ENCODE assay signal across 8 mouse cellular contexts in the genomic region with DNA sequence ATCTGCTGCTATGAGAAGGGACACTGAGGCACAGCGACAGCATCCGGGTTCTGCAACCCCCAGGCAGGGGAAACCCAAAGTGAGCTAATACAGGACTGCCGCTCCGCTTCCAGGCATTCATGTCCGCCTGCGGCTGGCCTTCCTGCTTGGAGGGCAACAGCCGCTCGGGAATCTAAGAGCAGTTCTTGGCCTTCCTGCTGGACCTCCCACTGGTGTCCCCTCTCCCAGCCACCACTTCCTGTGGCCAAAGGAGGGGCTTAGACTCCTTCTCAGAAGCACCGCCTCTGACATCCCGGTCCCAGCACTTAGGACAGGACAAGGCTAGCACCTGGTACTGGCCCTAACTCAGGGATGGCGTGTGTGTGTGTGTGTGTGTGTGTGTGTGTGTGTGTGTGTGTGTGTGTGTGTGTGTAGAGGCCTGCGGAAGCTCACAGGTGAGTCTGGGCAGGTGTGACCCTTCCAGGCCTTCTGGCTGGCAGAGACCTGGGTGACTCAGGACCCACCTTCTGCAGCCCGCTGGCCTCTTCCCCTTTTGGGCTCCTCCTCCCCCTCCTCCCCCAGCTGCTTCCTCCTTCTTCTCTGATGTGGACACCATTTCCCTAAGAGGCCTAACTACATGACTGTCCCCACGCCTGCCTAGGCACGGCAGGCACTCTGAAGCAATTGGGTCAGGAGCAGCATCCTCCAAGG. TPM values are rescaled to one million over a fixed set of nuclear protein-coding genes. Genes with fewer than 3 reads are reported as not detected.
DNase-seq lines count a peak whose midpoint lies in the region; ATAC-seq and TF ChIP-seq lines count a peak whose summit lies in the region.

No protein-coding gene starts in this region.

- no peak for TF ChIP-seq CTCF in testis, adult 2 months (IDR thresholded peaks at IDR 0.05; ENCODE audit: control insufficient read depth, insufficient read depth, insufficient replicate concordance, low read depth, low read length)
- no peak for TF ChIP-seq CTCF in forebrain, postnatal 0 days (IDR thresholded peaks at IDR 0.05; ENCODE audit: low read depth)
- no peak for TF ChIP-seq CTCF in liver, postnatal 0 days (IDR thresholded peaks at IDR 0.05; ENCODE audit: low read depth)

- peak overlapping the region; percentile 34; the same call in 1 of the 2 replicates for H3K4me2 ChIP-seq in forebrain, postnatal 0 days (ENCODE audit: low read depth)
- peak overlapping the region; percentile 39 for H3K4me2 ChIP-seq in intestine, embryonic 16.5 days (ENCODE audit: low read depth, low read length)
- peak overlapping the region; percentile 42 for H3K4me2 ChIP-seq in liver, postnatal 0 days (ENCODE audit: low read depth, low read length)

- DNase-seq in testis, postnatal 14 days (ENCODE audit: low spot score), result no peak
- DNase-seq in forebrain, postnatal 0 days, result no peak
- peak; percentile 75 for DNase-seq in liver, postnatal 0 days
- DNase-seq in spleen, postnatal 14 days (ENCODE audit: low spot score in 2 of 2), result peak; percentile 34 to 56
- no peak for DNase-seq in ovary, adult 18-20 months (ENCODE audit: low spot score)
- DNase-seq in layer of hippocampus, postnatal 14 days (ENCODE audit: low spot score in 2 of 2), result no peak

- peak overlapping the region; percentile 49 for H3K27ac ChIP-seq in testis, adult 2 months (ENCODE audit: control insufficient read depth, insufficient read depth, low read depth, low read length)
- peak overlapping the region; percentile 90 for H3K27ac ChIP-seq in forebrain, postnatal 0 days (ENCODE audit: low read depth, low read length)
- H3K27ac ChIP-seq in intestine, embryonic 16.5 days (ENCODE audit: low read length), result peak overlapping the region; percentile 84
- H3K27ac ChIP-seq in liver, postnatal 0 days (ENCODE audit: low read depth), result peak overlapping the region; percentile 85

- no peaks in the 10 kb centered on the region for H3K9me3 ChIP-seq in forebrain, postnatal 0 days (ENCODE audit: low read length)
- no peaks in the 10 kb centered on the region for H3K9me3 ChIP-seq in intestine, embryonic 16.5 days (ENCODE audit: control insufficient read depth, low read length)
- no peaks in the 10 kb centered on the region for H3K9me3 ChIP-seq in liver, postnatal 0 days (ENCODE audit: low read length)

- H3K27me3 ChIP-seq in testis, adult 2 months (ENCODE audit: control insufficient read depth, insufficient read depth, low read length), result no peaks in the 10 kb centered on the region
- no peaks in the 10 kb centered on the region for H3K27me3 ChIP-seq in forebrain, postnatal 0 days (ENCODE audit: insufficient read depth, low read length)
- no peaks in the 10 kb centered on the region for H3K27me3 ChIP-seq in intestine, embryonic 16.5 days (replicated peaks; ENCODE audit: control insufficient read depth, insufficient read depth, low read length)
- no peaks in the 10 kb centered on the region for H3K27me3 ChIP-seq in liver, postnatal 0 days (ENCODE audit: insufficient read depth, low read length)

- no peaks in the 10 kb centered on the region for H3K36me3 ChIP-seq in testis, adult 2 months (ENCODE audit: control insufficient read depth, insufficient read depth, low read length)
- no peaks in the 10 kb centered on the region for H3K36me3 ChIP-seq in forebrain, postnatal 0 days (ENCODE audit: insufficient read depth)
- H3K36me3 ChIP-seq in intestine, embryonic 16.5 days (ENCODE audit: control insufficient read depth, insufficient read depth, low read length), result peaks cover 8% of the 10 kb centered on the region; the same call in 1 of the 2 replicates
- H3K36me3 ChIP-seq in liver, postnatal 0 days (replicated peaks; ENCODE audit: insufficient read depth, low read length), result peaks cover 20% of the 10 kb centered on the region

- TF ChIP-seq EP300 in liver, postnatal 0 days (IDR thresholded peaks at IDR 0.05; ENCODE audit: low read depth), result no peak

- TF ChIP-seq POLR2A in testis, adult 2 months (IDR thresholded peaks at IDR 0.05; ENCODE audit: control insufficient read depth, low read depth, low read length), result no peak

- H3K4me3 ChIP-seq in testis, adult 2 months (ENCODE audit: control insufficient read depth, low read depth, low read length), result no peak overlapping the region
- H3K4me3 ChIP-seq in forebrain, postnatal 0 days (ENCODE audit: low read depth, low read length), result no peak overlapping the region
- H3K4me3 ChIP-seq in intestine, embryonic 16.5 days (ENCODE audit: low read length), result no peak overlapping the region
- H3K4me3 ChIP-seq in liver, postnatal 0 days (ENCODE audit: low read depth, low read length), result peak overlapping the region; percentile 21

- 0 out of 2 replicates have a peak overlapping the region, but pooled peaks have one; percentile 39 for H3K9ac ChIP-seq in forebrain, postnatal 0 days
- H3K9ac ChIP-seq in intestine, embryonic 16.5 days (ENCODE audit: low read depth, low read length), result peak overlapping the region; percentile 57; the same call in 1 of the 2 replicates
- H3K9ac ChIP-seq in liver, postnatal 0 days (replicated peaks), result peak overlapping the region; percentile 39; the same call in 1 of the 2 replicates

- H3K4me1 ChIP-seq in testis, adult 2 months (ENCODE audit: control insufficient read depth, insufficient read depth, low read length), result peaks cover 42% of the 10 kb centered on the region
- peaks cover 58% of the 10 kb centered on the region for H3K4me1 ChIP-seq in forebrain, postnatal 0 days (ENCODE audit: insufficient read depth)
- H3K4me1 ChIP-seq in intestine, embryonic 16.5 days (ENCODE audit: control insufficient read depth, insufficient read depth, low read length), result peaks cover 85% of the 10 kb centered on the region
- peaks cover 84% of the 10 kb centered on the region for H3K4me1 ChIP-seq in liver, postnatal 0 days (ENCODE audit: insufficient read depth)

- WGBS in forebrain, postnatal 0 days, result 33% methylated on average over 14 of the region's 15 CpGs
- WGBS in intestine, embryonic 16.5 days, result 48% methylated on average over 14 of the region's 15 CpGs
- WGBS in liver, postnatal 0 days (ENCODE audit: insufficient replicate concordance), result 49% methylated on average over 14 of the region's 15 CpGs

- ATAC-seq in forebrain, postnatal 0 days, result no peak
- ATAC-seq in intestine, embryonic 16.5 days, result peak; percentile 11; the same call in 1 of the 2 replicates
- ATAC-seq in liver, postnatal 0 days, result 0 out of 2 replicates have a peak, but pooled peaks have one; percentile 7

RNA-seq across cellular contexts. Expression of a gene that starts 6.3 kb away (rescaled TPM):
- polyA plus RNA-seq in testis, adult 2 months (2012; rRNA removed), result 87.7 and 103 TPM in 2 replicates
- 200 and 223 TPM in 2 replicates for total RNA-seq in forebrain, postnatal 0 days (2014; rRNA removed)
- polyA plus RNA-seq in forebrain, postnatal 0 days (2015; fragmentation: Nextera tagmentation; extraction: Ambion mirVana), result 267 and 287 TPM in 2 replicates
- polyA plus RNA-seq in intestine, embryonic 16.5 days (2015; fragmentation: Nextera tagmentation; extraction: Ambion mirVana), result 301 and 311 TPM in 2 replicates
- polyA plus RNA-seq in liver, postnatal 0 days (2015; fragmentation: Nextera tagmentation; extraction: Ambion mirVana), result 146 and 159 TPM in 2 replicates
- 100 to 1,000 TPM; 215 to 224 TPM for total RNA-seq in layer of hippocampus, postnatal 14 days (2021)

RNA-seq across cellular contexts. Expression of a gene that starts 19.8 kb away (rescaled TPM):
- 2.1 and 4.1 TPM in 2 replicates for polyA plus RNA-seq in testis, adult 2 months (2012; rRNA removed)
- total RNA-seq in forebrain, postnatal 0 days (2014; rRNA removed), result 6.5 and 6.6 TPM in 2 replicates
- polyA plus RNA-seq in forebrain, postnatal 0 days (2015; fragmentation: Nextera tagmentation; extraction: Ambion mirVana), result 3.9 and 4.4 TPM in 2 replicates
- 50.4 and 54.9 TPM in 2 replicates for polyA plus RNA-seq in intestine, embryonic 16.5 days (2015; fragmentation: Nextera tagmentation; extraction: Ambion mirVana)
- 0.41 and 0.56 TPM in 2 replicates for polyA plus RNA-seq in liver, postnatal 0 days (2015; fragmentation: Nextera tagmentation; extraction: Ambion mirVana)
- 1 to 10 TPM; 2.0 to 4.9 TPM for total RNA-seq in layer of hippocampus, postnatal 14 days (2021)

RNA-seq across cellular contexts. Expression of a gene that starts 40.5 kb away (rescaled TPM):
- polyA plus RNA-seq in testis, adult 2 months (2012; rRNA removed), result 0.10 and 0.32 TPM in 2 replicates
- total RNA-seq in forebrain, postnatal 0 days (2014; rRNA removed), result 43.5 and 60.9 TPM in 2 replicates
- polyA plus RNA-seq in forebrain, postnatal 0 days (2015; fragmentation: Nextera tagmentation; extraction: Ambion mirVana), result 38.7 and 39.8 TPM in 2 replicates
- polyA plus RNA-seq in intestine, embryonic 16.5 days (2015; fragmentation: Nextera tagmentation; extraction: Ambion mirVana), result 10.1 TPM in 2 replicates
- polyA plus RNA-seq in liver, postnatal 0 days (2015; fragmentation: Nextera tagmentation; extraction: Ambion mirVana), result 147 and 174 TPM in 2 replicates
- total RNA-seq in layer of hippocampus, postnatal 14 days (2021), result 10 to 100 TPM; 83.3 to 98.4 TPM

RNA-seq across cellular contexts. Expression of a gene that starts 41.4 kb away (rescaled TPM):
- polyA plus RNA-seq in testis, adult 2 months (2012; rRNA removed), result 16.4 and 20.5 TPM in 2 replicates
- total RNA-seq in forebrain, postnatal 0 days (2014; rRNA removed), result 11.7 and 13.8 TPM in 2 replicates
- 6.2 and 7.4 TPM in 2 replicates for polyA plus RNA-seq in forebrain, postnatal 0 days (2015; fragmentation: Nextera tagmentation; extraction: Ambion mirVana)
- polyA plus RNA-seq in intestine, embryonic 16.5 days (2015; fragmentation: Nextera tagmentation; extraction: Ambion mirVana), result 79.0 and 89.6 TPM in 2 replicates
- 63.6 and 68.0 TPM in 2 replicates for polyA plus RNA-seq in liver, postnatal 0 days (2015; fragmentation: Nextera tagmentation; extraction: Ambion mirVana)
- total RNA-seq in layer of hippocampus, postnatal 14 days (2021), result 10 to 100 TPM; 12.1 to 13.0 TPM

RNA-seq across cellular contexts. Expression of a gene that starts 48.2 kb away (rescaled TPM):
- polyA plus RNA-seq in testis, adult 2 months (2012; rRNA removed), result 1.6 and 1.8 TPM in 2 replicates
- total RNA-seq in forebrain, postnatal 0 days (2014; rRNA removed), result 1.00 and 2.9 TPM in 2 replicates
- polyA plus RNA-seq in forebrain, postnatal 0 days (2015; fragmentation: Nextera tagmentation; extraction: Ambion mirVana), result 1.3 and 1.5 TPM in 2 replicates
- 0.66 and 0.68 TPM in 2 replicates for polyA plus RNA-seq in intestine, embryonic 16.5 days (2015; fragmentation: Nextera tagmentation; extraction: Ambion mirVana)
- polyA plus RNA-seq in liver, postnatal 0 days (2015; fragmentation: Nextera tagmentation; extraction: Ambion mirVana), result 0.65 and 0.86 TPM in 2 replicates
- total RNA-seq in layer of hippocampus, postnatal 14 days (2021), result 1 to 10 TPM in 1 of 2 experiments, under 1 TPM in 1; 0.95 to 1.5 TPM

Comparison
In these comparisons a context has a peak if more than half of its experiments do, and no peak if none do; other contexts are left out.
1. DNase-seq: peak in liver, postnatal 0 days (single experiment) and spleen, postnatal 14 days (2 of 2); none in testis, postnatal 14 days (single experiment), forebrain, postnatal 0 days (single experiment), ovary, adult 18-20 months (single experiment) and layer of hippocampus, postnatal 14 days (0 of 2).
2. Peak in every context shown above with its lines, with median percentiles within 50 percentile points of each other: H3K27ac ChIP-seq, H3K4me2 ChIP-seq and H3K9ac ChIP-seq.